Mouse (Mus musculus): ENCODE data around the gene Dpf2.

DNA sequence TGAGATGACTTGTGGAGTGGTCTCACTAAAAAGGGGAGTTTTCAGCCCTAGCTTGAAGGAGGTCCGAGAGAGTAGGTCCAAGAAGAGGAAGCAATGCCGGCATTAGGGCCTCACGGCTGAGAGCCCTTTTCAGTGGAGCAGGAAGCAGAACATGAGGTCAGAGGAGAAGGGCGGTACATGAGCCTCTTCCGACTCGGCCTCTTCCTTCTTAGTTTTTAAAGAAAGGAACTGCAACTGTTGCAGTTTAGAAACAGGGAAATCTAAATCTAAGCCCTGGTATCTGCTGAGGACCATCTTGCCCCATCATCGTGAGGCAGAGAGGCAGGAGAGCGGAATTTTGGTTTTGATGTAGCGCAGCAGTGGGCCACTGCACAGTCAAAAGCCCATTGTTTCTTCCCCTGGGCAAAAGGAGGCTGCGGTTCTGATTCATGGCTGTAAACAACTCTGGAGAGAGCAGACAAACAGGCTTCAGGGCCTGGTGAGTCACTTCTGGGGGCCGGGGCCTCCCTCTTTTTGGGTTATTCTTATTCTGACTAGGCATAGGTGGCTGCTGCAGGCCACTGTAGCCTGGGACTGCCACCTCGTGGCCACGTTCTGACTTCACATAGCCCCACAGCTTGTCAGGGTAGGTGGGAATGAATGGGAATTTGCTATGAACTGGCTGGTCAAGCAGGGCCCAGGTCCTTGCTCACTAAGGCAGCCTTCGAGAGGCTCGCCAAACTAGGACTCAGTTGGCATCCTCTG lies 35.0 kb downstream of the Dpf2 start, which contains the start of gene Slc25a45:
- TF ChIP-seq CTCF (conservative IDR thresholded peaks at IDR 0.05; ENCODE audit: insufficient read depth, insufficient read length, low read depth, low read length) = peak; percentile 76
- TF ChIP-seq POLR2A (IDR thresholded peaks at IDR 0.05; ENCODE audit: low read depth, low read length) = no peak
